14 mouse cellular contexts compared by ENCODE assay signal in genomic region chr2:17837541-17838380, GRCm38 (mm10).
A peak's percentile ranks its signal among the peaks of the same experiment; 100 is the strongest.
DNase-seq lines count a peak whose midpoint lies in the region; ATAC-seq and TF ChIP-seq lines count a peak whose summit lies in the region.
"Had no signal": no experiment of that assay in that cellular context is flagged by ENCODE, and none has a peak within 500 bp of the region (broad histone marks: within the 10 kb centered on the region; RNA-seq: fewer than 3 reads in every experiment).

No protein-coding gene starts in this region.

- H3K4me1 ChIP-seq in forebrain, embryonic 14.5 days (ENCODE audit: control insufficient read depth, insufficient read depth, low read length): peaks cover 43% of the 10 kb centered on the region
- peaks cover 18% of the 10 kb centered on the region for H3K4me1 ChIP-seq in hindbrain, postnatal 0 days (ENCODE audit: insufficient read depth, low read length)

- 0 out of 2 replicates have a peak, but pooled peaks have one; percentile 5 for TF ChIP-seq CTCF in hindbrain, postnatal 0 days (IDR thresholded peaks at IDR 0.05; ENCODE audit: low read depth)

- no peak overlapping the region for H3K9ac ChIP-seq in forebrain, embryonic 14.5 days (ENCODE audit: low read length)
- H3K9ac ChIP-seq in hindbrain, postnatal 0 days (replicated peaks; ENCODE audit: low read length): no peak overlapping the region
- H3K9ac ChIP-seq: neural tube, embryonic 13.5 days had no signal

- WGBS in forebrain, embryonic 14.5 days: 39% methylated on average over 14 of the region's 14 CpGs
- 30% methylated on average over 14 of the region's 14 CpGs for WGBS in hindbrain, postnatal 0 days

- no peak overlapping the region for H3K27ac ChIP-seq in forebrain, embryonic 14.5 days (ENCODE audit: low read depth, low read length)
- peak overlapping the region; percentile 22; the same call in 1 of the 2 replicates for H3K27ac ChIP-seq in hindbrain, postnatal 0 days
- H3K27ac ChIP-seq: neural tube, embryonic 13.5 days had no signal

- no peaks in the 10 kb centered on the region for H3K27me3 ChIP-seq in forebrain, embryonic 14.5 days (replicated peaks; ENCODE audit: control insufficient read depth, insufficient read depth, low read length)
- H3K27me3 ChIP-seq in hindbrain, postnatal 0 days (ENCODE audit: insufficient read depth, low read length): no peaks in the 10 kb centered on the region
- H3K27me3 ChIP-seq: CH12.LX had no signal

- peak overlapping the region; percentile 20; the same call in 1 of the 2 replicates for H3K4me2 ChIP-seq in forebrain, embryonic 14.5 days (ENCODE audit: low read length)
- H3K4me2 ChIP-seq in hindbrain, postnatal 0 days (ENCODE audit: low read depth, low read length): peak overlapping the region; percentile 11; the same call in 1 of the 2 replicates

- DNase-seq in right cerebral cortex, postnatal 10 days (ENCODE audit: low spot score in 2 of 2): peak; percentile 32 to 40
- no peak for DNase-seq in right cerebral cortex, adult 18-20 months
- peak; percentile 34 for DNase-seq in forebrain, embryonic 14.5 days (ENCODE audit: low spot score)
- peak; percentile 58 for DNase-seq in hindbrain, postnatal 0 days (ENCODE audit: low spot score)
- DNase-seq in thymus, postnatal 0 days (ENCODE audit: low spot score): no peak
- no peak for DNase-seq in urinary bladder, adult 18-20 months (ENCODE audit: low spot score in 2 of 2)
- DNase-seq in adrenal gland, postnatal 4 days (ENCODE audit: low spot score in 2 of 2): no peak
- DNase-seq: heart, postnatal 14 days; kidney, adult 18-20 months; kidney, postnatal 4 days; lung, adult 2 months; thymus, postnatal 14 days had no signal

- no peak overlapping the region for H3K4me3 ChIP-seq in forebrain, embryonic 14.5 days (ENCODE audit: low read depth, low read length)
- H3K4me3 ChIP-seq in hindbrain, postnatal 0 days (ENCODE audit: low read length): no peak overlapping the region
- H3K4me3 ChIP-seq: neural tube, embryonic 13.5 days had no signal

- H3K9me3 ChIP-seq in forebrain, embryonic 14.5 days (replicated peaks; ENCODE audit: control insufficient read depth, low read length): peaks cover 3% of the 10 kb centered on the region; the same call in 1 of the 2 replicates
- H3K9me3 ChIP-seq in hindbrain, postnatal 0 days (ENCODE audit: low read length): no peaks in the 10 kb centered on the region
- H3K9me3 ChIP-seq: neural tube, embryonic 13.5 days had no signal

- no peak for ATAC-seq in forebrain, embryonic 14.5 days
- ATAC-seq in hindbrain, postnatal 0 days: peak; percentile 81

- no peaks in the 10 kb centered on the region for H3K36me3 ChIP-seq in forebrain, embryonic 14.5 days (ENCODE audit: control insufficient read depth, insufficient read depth, low read length)
- no peaks in the 10 kb centered on the region for H3K36me3 ChIP-seq in hindbrain, postnatal 0 days (ENCODE audit: insufficient read depth, low read length)
- H3K36me3 ChIP-seq: neural tube, embryonic 13.5 days had no signal

Comparison
In these comparisons a context has a peak if more than half of its experiments do, and no peak if none do; other contexts are left out.
1. DNase-seq: peak in right cerebral cortex, postnatal 10 days (2 of 2), forebrain, embryonic 14.5 days (single experiment) and hindbrain, postnatal 0 days (single experiment); none in right cerebral cortex, adult 18-20 months (single experiment), thymus, postnatal 0 days (single experiment), urinary bladder, adult 18-20 months (0 of 2) and adrenal gland, postnatal 4 days (0 of 2).